Mouse (Mus musculus) thymus, postnatal 14 days (tissue): ENCODE measurements at regions not wholly inside any gene's neighbourhood (a gene's known extent, or its start where the extent isn't known, plus 50 kb on each side); places are given as distances from the start of the nearest gene placed in this dataset.

ENCODE experiments used
- DNase-seq: peaks from one replicate; pipeline ENCODE4 v3.0.0; 2021

DNA sequence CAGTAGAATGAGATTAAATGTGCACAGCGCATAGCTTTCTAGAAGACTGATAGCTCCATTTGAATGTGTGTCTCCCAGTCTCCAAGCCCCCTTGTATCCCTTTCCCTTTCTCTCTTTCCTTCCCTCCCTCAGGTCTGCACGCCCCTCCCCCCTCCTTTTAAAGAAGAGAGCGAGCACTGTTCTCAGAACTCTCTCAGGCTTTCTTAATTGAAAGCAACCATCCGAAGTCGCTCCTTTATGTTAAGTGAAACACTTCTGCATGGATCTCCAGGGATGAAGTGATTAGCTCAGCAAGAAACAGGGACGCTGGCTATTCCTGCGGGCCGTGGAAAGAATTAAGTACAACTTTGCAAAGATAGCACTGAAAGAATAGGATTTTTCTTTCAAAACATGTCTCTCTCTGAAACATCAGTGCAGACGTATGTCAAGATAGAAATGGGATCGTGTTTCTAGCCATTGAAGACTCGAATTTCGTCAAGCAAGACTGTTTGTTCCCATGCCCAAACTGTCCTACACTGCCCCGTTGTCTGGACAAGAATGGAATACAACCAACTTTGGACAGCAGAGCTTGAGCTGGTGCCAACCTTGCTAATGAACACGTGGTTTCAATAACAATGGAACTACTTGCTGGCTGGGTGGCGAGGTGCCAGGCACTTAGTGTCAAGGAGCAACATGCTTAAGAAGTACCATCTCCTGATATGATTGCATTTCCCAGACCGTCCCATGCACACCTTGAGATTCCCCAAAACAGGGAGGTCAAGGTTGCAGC is 289.2 kb upstream of the Rnaseh2b start:
- no peak for DNase-seq

GRCm38 (mm10) chr14:62003797-62004196 is 288.6 kb upstream of the Rnaseh2b start:
- DNase-seq = no peak

- no peak for DNase-seq
Observed at GRCm38 (mm10) chr14:62008707-62009106, 283.7 kb upstream of the Rnaseh2b start.

- no peak for DNase-seq
Observed at GRCm38 (mm10) chr14:62018804-62019203, 273.6 kb upstream of the Rnaseh2b start.

- no peak for DNase-seq
Observed at GRCm38 (mm10) chr14:62020996-62021395, 271.4 kb upstream of the Rnaseh2b start.

- no peak for DNase-seq
Observed at GRCm38 (mm10) chr14:62022193-62022592, 270.2 kb upstream of the Rnaseh2b start.

DNA sequence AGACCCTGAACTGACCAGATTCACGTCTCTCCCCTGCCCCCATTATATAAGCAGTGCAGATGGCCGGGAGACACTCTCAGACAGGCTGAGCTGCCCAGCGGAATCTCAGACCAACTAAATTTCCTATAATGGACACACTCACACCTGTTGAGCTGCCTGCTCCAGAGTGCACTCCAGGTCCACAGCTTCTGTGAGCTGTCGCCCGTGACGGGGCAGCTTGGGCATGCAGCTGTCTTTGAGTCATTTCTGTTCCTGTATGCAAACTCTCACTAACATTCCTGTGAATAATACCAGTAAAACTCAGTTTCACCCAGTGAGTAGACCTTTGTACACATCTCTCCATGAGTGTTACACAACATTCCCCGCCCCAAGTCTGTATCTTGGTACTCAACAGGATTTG is 269.4 kb upstream of the Rnaseh2b start:
- DNase-seq = no peak

DNA sequence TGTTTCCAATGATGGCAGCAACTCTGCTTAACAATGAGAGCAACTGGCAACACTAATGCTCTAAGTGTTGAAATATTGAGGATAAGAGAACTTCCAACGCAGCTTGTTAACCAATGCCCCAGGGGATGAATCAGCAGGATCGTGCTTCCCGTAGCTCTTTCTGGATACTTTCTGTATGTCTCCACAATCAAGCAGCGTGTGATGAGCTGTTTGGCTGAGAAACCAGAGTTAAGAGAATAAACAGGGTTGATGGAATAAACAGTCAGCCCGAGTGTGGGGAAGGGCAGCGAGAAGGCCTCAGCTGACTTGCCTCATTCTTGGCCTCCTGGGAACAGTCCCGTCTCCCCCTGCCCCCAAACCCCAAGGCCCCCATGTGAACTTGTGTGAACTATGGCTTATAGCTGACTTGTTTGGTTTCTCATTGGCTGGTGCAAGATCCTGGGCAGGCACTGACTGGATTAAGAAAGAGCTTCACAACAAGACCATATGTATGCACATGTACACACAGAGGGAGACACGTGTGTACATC is 264.6 kb upstream of the Rnaseh2b start:
- no peak for DNase-seq

GRCm38 (mm10) chr14:62030059-62030458 is 262.3 kb upstream of the Rnaseh2b start:
- DNase-seq = no peak

GRCm38 (mm10) chr14:62033661-62034060 is 258.7 kb upstream of the Rnaseh2b start:
- no peak for DNase-seq

DNA sequence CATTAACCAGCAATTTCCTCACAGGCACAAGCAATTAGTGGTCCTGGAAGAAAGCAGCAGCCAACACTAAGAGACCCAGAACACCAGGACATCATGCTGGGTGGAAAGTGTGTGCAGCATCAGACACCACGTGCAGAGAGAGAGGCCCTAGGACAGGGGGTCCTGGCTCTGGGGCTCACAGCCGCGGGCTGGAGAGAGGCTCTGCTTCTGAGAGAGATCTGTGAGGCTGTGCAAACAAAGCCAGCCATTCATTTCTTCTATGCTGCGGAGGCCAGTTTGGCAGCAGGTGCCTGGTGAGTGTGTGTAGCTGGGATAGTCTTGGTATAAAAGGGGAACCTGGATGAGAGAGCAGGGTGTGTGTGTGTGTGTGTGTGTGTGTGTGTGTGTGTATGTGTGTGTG is 257.7 kb upstream of the Rnaseh2b start:
- DNase-seq = no peak

GRCm38 (mm10) chr14:62035416-62035815 is 257.0 kb upstream of the Rnaseh2b start:
- no peak for DNase-seq

GRCm38 (mm10) chr14:62037514-62037913 is 254.9 kb upstream of the Rnaseh2b start:
- no peak for DNase-seq

DNA sequence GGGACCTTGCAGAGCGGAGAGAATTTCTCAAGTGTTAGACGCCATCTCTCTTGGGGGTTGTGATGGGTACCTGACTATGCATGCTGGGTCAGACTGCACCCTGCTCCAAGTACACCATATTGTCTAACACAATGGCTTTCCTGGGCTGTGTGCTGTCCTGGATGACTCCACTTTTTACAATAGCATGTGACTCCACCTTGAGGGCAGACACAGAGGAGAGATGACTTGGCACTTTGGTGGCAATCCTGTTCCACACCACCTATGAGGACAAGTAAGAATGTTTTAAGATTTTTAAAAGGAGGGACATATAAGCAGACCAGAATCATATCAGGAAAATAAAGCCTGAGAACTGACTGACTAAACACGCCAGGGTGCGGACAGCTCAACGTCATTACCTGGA is 254.5 kb upstream of the Rnaseh2b start:
- DNase-seq = no peak

DNA sequence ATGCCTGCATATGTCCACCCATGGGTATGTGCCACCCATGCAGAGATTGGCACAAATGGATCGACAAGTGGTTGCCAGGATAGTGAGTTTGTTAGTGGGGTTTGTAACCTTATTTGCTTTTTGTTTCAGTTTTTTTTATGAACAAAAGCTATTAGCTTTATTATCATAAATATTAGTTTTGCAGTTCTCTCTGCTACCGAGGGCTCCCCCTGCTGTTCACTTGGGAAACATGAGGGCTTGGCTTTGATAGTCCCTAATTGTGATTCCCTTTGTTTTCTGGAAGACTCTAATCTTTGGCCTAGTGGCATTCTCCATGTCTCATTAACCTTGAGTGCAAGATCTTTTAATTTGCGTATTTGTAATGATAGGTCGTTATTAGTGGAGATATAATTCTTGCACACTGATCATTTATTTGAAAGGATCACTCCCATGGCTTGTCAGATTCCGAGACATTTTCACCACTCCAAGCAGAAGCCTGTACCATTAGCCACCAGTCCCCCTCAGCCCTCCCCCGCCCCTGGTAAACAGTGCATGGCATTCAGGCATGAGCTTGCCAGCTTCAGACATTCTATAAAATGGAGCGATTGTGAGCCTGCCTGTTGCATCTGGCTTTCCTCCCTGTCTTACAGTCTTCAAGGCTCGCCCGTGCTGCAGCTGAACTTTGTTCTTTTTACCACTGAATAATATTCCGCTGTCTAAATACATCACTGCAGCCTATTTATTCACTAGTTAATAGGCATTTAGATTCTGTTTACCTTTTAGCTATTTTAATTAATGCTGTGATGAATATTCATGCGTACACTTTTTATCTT is 249.9 kb upstream of the Rnaseh2b start:
- DNase-seq = peak; percentile 48

DNA sequence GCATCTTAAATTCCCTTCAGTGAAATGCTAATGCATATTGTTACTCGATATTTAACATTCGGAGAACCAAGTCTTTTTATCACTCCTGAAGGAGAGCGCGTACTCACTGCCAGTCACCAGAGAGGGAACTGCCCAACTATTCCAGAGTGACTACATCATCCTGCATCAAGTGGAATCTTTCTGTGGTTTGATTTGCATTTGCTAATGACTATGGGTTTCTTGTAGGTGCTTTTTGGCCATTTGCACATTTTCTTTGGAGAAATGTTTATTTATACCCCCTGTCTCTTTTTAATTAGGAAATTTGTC is 249.3 kb upstream of the Rnaseh2b start:
- DNase-seq = no peak

DNA sequence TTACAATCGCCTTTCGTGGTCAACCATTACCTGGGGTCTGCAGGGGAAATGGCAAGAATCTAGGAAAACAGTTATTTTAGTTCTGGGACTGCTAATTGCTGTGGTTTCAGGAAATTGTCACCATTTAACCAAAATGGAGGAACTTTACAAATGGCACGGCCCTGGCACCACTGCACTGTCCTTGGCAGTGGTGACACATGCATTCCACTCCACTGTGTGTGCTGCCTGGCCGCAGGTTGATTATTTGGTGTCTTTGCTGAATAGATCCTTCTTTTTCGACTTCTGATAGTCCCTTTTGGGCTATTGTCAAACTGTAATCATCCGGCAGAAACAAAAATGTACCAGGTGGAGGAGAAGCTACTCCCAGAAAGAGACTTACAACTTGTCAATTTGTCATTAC is 241.4 kb upstream of the Rnaseh2b start:
- no peak for DNase-seq

GRCm38 (mm10) chr14:62051923-62052322 is 240.5 kb upstream of the Rnaseh2b start:
- DNase-seq = no peak

- no peak for DNase-seq
Observed at GRCm38 (mm10) chr14:62053004-62053403, 239.4 kb upstream of the Rnaseh2b start.

- DNase-seq = no peak
Observed at GRCm38 (mm10) chr14:62057096-62057495, 235.3 kb upstream of the Rnaseh2b start.

GRCm38 (mm10) chr14:62058100-62058499 is 234.3 kb upstream of the Rnaseh2b start:
- no peak for DNase-seq

- DNase-seq = no peak
Observed at GRCm38 (mm10) chr14:62071140-62071539, 221.2 kb upstream of the Rnaseh2b start.

- DNase-seq = no peak
Observed at GRCm38 (mm10) chr14:62084047-62084446, 208.3 kb upstream of the Rnaseh2b start.

DNA sequence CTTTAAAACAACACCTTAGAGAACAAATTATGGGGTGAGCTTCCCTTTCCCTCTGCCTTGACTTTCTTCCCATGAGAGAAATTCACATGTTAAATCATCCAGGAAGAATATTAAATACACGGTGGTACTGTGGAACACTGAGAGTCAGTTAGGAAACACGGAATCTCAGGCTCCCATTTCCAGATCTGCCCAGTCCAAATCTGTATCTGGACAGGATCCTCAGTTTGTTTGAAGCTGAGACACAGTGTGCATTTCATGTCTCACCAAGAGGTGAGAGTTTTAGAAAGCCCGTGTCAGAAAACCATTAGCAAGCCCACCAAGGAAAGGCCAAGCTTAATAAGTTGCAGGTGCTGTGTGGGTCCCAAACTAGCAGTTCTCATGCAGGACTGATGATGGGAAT is 204.2 kb upstream of the Rnaseh2b start:
- DNase-seq = no peak
